Mouse (Mus musculus): ENCODE data around the gene Cdkn2d.
"Not testable (repeated sequence)": the region's sequence is repeated elsewhere in the genome, so short reads cannot be mapped to it uniquely, and the experiment has no call there.

Gene Cdkn2d

DNA sequence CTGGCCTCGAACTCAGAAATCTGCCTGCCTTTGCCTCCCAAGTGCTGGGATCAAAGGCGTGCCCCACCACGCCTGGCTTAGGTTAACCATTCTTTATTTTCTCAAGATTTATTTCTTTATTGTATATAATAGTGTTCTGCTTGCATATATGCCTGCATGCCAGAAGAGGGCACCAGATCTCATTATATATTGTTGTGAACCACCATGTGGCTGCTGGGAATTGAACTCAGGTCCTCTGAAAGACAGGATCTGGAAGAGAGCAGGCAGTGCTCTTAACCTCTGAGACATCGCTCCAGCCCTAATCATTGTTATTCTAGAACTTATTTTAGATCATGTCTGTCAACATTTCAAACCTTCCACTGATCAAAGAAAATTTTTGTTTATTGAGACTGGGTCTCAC lies 28.3 kb upstream of the Cdkn2d start:
- no peak for DNase-seq (ENCODE audit: inconsistent age in 2 of 2, low spot score in 1 of 2)

DNA sequence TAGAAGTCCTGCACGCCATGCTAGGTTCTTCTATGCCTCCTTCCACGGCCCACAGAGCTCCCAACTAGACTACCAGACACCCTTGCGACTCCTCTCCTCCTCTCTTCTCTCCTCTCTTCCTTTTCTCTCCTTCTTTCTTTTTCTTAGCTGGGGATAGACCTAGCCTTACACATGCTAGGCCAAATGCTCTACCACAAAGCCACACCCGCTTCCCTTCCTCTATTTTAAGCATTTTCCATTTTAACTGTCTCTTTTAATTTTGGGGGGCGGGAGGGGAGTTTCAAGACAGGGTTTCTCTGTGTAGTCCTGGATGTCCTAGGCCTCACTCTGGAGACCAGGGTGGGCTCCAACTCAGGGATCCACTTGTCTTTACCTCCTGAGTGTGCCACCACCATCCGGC lies 27.6 kb upstream of the Cdkn2d start:
- DNase-seq (ENCODE audit: inconsistent age in 2 of 2, low spot score in 1 of 2): no peak

DNA sequence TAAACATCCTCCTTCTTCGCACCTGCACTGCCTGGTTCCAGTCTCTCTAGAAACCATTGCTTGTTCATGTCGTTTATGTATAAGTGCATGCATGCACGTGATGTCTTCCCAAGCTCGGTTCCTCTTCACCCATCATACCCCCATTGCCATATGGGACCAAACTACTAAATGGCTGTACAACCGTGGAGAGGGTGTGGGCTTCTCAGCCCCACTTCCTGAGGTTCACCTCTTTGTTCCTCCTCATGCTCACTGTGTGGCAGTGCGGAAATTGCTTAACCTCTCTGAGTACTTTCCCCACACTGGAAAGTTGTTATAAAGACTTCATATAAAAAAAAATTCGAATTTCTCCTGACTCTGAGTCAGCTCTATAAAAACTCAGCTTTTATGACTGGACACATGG lies 25.5 kb upstream of the Cdkn2d start:
- DNase-seq (ENCODE audit: inconsistent age in 2 of 2, low spot score in 1 of 2): no peak

DNA sequence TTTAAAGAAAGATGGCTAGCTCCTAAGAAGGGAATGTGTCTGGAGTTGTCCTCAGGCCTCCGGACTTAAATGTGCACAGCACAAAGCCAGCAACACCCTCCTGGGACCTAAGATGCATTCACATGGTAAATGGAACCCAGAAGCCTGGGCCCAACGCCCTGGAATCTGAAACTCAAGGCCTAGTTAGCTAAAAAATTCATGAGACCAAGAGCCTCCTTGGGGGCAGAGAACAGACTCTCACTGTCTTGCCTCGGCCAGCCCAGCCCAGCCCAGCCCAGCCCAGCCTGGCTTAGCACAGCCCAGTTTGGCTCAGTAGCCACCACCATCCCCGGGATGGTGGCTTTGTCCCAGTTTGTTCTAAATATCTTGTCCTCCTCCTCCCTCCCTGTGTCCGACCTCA lies 24.2 kb upstream of the Cdkn2d start:
- no peak for DNase-seq (ENCODE audit: inconsistent age in 2 of 2, low spot score in 1 of 2)

DNA sequence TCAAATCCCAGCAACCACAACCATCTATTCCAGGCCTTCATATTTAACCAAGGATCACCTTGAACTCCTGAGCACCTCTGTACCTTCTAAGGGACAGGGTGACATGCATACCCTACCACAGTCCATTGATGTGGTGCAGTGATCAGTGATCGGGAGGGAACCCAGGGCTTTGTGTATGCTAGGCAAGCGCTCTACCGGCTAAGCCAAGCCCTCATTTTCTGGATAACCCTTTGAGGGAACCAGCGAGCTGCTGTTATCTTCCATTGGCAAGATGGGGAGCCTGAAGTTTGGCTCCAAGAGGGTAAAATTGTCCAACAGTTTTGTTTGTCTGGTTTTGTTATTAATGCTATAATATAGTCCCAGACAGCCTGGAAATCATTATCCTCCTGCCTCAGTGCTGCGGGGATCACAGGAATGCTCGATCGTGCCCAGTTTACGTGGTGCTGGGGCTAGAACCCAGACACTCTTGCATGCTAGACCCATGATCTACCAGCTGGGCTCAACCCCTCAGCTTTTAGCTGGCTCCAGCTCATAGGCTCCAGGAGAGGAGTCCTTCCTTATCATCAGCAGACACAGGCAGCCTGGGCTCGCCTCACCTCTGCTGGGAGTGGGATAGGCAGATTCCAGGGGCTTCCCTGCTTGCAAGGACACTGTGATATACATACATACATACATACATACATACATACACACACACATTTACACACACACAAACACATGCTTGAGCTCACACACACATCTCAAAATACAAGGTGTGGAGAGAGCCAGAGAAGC lies 23.3 kb upstream of the Cdkn2d start:
- no peak for DNase-seq (ENCODE audit: inconsistent age in 2 of 2, low spot score in 1 of 2)

DNA sequence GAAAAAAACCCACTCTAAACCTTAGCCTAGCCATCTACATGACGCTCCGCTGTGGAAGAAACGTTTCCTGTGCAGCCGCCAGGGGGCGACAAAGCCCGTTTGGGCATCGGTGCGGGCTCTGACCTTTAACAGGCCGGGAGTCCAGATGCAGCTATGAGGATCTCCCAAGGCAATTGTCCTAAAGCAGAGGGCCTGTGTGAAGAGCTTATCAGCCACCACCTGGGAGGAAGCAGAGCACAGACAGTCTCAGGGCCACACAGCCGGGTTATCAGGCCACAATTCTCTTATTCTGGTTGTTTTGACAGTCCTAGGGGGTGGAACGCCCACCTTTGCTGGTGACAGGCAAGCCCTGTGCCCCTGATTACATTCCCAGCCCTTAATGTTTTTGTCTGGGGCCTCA lies 22.2 kb upstream of the Cdkn2d start:
- peak; percentile 89 to 96 for DNase-seq (ENCODE audit: inconsistent age in 2 of 2, low spot score in 1 of 2)

DNA sequence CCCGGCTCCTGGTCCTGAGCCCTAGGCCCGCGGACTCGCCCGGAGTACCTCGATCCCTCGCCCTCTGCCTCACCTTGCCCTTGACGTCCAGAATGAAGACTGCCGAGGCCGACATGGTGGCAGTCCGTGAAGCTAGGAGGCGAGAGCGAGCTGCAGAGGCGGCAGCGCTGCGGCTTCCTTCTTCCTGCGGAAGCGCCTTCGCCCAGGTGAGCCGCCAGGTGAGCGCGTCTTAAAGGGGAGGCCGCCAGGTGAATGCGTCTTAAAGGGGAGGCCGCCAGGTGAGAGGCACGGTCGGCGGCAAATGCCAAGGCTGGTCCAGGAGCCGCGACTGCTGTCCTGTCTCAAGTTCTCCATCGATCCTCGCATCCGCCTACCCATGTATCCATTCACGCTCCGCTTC lies 20.9 kb upstream of the Cdkn2d start, which contains the start of gene Ap1m2:
TSS of gene Ap1m2 (minus strand) at position 204 of the 400 bp plus-strand sequence.
- no peak for DNase-seq (ENCODE audit: inconsistent age in 2 of 2, low spot score in 1 of 2)

DNA sequence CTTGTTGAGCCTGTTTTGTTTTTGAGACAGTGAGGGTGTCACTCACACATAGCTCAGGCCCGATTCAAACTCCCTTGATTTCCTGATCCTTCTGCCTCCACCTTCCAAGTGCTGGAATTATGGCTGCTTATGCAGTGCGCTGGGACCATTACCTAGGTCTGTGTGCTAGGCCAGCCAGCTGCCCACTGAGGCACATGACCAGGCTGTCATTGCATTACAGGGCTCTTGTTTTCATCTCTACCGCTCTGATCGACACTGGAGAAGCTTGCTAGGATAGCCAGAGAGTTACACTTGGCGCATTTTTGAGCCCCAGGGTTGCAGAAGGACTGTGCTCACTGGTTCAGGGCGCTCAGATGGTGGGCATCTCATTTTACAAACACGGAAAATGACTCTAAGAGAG lies 20.5 kb upstream of the Cdkn2d start:
- no peak for DNase-seq (ENCODE audit: inconsistent age in 2 of 2, low spot score in 1 of 2)

DNA sequence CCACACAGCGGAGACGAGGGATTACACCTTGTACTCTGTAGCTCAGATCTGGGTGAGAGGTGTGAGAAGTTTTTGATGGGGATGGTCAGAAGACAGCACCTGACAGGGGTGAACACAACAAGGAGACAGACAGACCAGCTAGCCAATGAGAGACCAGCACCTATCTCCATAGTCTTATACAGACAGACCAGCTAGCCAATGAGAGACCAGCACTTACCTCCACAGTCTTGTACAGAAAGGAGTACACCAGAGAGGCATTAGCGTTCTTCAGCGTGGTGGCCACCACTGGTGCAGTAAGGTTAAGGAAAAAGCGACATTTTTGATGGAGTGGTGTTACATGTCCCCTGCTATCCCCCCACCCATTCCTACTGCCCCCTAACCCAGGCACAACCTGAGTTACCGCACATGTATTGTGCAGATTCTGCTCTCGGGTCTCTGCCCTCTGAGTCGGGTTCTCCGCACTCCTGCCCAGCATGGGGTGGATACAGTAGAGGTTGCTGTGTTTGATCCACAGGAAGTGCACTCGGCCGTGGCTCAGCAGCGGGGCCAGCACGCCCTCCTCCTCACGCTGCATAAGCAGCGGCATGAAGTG lies 18.0 kb upstream of the Cdkn2d start:
- DNase-seq (ENCODE audit: inconsistent age in 2 of 2, low spot score in 1 of 2): no peak

DNA sequence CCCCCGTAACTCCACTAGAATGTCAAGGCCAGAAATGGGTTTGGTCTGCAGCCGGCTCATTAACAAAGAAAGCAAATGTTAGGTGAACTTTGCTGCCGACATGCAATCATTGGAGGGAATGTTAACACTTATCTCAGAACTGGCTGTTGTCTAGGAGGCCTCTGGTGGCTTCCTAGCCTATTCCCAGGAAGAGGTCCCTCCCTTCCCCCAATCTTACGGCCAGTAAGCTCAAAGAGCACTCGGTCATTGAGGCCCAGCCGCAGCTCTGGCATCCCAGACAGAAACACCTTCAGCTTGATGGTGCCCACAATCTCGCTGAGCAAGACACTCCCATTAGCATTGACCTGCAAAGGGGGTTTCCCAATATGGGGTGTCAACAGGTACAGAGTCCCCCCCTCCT lies 13.9 kb upstream of the Cdkn2d start:
- no peak for DNase-seq (ENCODE audit: inconsistent age in 2 of 2, low spot score in 1 of 2)

DNA sequence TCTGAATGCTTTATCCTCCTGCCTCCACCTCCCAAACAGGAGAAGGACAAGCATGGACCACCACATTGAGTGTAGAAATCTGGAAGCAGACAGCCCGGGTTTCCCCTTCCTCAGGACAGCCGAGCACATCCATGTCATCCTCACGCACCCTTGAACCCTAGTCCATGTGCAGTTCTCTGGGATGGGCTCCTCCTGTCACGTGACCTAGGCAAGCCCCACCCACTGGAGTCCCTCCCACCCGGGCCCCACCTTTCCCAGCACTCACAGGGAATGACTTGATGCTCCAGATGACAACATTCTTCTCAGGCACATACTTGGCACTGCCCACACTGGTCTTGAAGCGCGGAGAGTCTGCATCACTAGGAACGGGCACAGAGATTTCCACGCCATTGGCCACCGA lies 7.8 kb upstream of the Cdkn2d start:
- no peak for DNase-seq (ENCODE audit: inconsistent age in 2 of 2, low spot score in 1 of 2)

DNA sequence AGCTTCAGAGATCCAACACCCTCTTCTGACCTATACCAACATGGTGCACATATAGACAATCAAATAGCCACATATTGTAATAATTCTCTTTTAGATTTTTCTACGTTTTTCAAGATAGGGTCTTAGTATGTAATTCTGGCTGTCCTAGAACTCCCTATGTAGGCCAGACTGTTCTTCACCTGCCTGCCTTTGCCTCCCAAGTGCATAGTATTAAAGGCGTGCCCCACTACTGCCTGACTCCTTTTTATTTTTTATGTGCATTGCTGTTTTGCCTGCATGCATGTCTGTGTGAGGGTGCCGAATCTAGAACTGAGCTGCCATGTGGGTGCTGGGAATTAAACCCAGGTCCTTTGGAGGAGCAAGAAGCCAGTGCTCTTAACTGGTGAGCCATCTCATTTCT lies 1.1 kb upstream of the Cdkn2d start:
- no peak for DNase-seq (ENCODE audit: inconsistent age in 2 of 2, low spot score in 1 of 2)

DNA sequence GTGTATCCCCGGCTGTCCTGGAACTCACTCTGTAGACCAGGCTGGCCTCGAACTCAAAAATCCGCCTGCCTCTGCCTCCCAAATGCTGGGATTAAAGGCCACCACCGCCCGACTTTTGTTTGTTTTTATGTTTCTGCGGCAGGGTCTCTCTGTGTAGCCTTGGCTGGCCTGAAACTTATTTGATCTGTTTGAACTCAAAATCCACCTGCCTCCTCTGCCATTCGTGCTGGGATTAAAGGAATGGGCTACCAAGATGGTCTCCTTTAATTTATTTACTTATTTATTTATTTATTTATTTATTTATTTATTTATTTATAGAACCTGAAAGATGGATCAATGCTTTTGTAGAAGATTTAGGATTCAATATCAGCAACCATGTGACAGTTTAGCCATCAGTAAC lies 661 bp upstream of the Cdkn2d start:
- DNase-seq (ENCODE audit: inconsistent age in 2 of 2, low spot score in 1 of 2): not testable (repeated sequence)

DNA sequence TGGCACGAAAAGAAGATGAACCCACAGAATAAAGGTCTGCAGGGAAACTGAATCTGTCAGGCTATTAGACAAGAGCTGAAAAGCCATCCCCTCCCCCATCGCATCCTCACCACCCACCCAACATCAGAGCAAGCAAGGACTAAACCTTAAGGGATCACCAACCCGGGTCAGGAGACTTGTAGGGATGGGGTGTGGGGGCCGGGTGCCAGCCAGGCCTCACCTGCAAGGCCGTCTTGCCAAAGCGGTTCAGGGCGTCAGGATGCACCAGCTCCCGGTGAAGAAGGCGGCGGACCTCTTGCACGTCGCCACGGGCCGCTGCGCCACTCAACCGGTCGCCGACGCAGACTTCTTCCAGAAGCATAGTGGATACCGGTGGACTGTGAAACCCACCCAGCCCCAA lies 618 bp downstream of the Cdkn2d start:
- DNase-seq (ENCODE audit: inconsistent age in 2 of 2, low spot score in 1 of 2): no peak

DNA sequence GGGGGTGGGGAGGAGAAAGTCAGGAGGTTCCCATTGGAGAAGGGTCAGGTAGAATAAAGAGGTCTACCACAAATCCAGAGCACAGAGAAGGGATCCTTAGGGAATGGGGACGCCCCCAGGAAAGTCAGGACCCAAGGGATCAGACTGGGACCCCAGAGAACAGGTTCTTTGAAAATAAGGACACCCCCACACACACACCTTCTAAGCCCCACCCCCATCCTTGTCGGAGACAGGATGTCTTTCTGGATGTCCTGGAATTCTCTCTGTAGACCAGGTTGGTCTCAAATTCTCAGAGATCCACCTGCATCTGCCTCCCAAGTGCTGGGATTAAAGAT lies 1.9 kb downstream of the Cdkn2d start:
- no peak for DNase-seq (ENCODE audit: inconsistent age in 2 of 2, low spot score in 1 of 2)

DNA sequence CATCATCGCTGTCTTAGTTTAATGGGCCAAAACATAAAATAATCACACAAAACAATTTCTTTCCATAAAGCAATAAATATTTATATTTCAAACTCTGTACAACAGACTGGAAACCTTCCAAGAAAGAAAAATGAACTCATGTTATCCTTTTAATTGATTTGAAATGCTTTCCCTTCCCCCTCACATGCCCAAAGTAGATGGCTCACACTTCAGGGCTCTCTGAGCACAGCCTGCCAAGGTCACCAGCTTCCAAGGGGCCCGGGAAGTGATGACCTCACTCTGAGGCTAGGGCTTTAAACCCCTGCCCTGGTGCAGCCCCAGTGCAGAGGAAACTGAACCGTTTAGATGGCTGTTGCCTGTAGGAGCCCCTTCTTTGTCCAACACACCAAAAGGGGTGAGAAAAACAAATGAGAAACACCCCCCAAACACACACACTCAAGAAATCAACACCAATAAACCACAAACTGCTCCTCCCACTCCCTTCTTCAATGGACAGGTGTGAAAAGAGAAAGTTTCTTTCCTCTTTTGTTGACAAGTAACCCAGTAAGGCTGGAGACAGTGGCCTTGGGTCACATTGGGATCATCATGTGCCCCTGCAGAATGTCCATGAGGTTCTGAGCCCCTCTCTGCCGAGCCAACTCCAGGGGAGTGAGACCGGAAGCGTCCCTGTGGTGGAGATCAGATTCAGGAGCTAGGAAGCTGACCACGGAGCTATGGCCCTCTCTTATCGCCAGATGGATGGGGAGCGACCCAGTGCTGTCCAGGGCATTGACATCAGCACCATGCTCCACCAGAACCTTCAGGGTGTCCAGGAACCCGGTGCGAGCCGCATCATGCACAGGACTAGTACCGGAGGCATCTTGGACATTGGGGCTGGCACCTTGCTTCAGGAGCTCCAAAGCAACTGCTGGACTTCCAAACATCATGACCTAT lies 2.5 kb downstream of the Cdkn2d start:
- peak; percentile 79 to 80 for DNase-seq (ENCODE audit: inconsistent age in 2 of 2, low spot score in 1 of 2)

DNA sequence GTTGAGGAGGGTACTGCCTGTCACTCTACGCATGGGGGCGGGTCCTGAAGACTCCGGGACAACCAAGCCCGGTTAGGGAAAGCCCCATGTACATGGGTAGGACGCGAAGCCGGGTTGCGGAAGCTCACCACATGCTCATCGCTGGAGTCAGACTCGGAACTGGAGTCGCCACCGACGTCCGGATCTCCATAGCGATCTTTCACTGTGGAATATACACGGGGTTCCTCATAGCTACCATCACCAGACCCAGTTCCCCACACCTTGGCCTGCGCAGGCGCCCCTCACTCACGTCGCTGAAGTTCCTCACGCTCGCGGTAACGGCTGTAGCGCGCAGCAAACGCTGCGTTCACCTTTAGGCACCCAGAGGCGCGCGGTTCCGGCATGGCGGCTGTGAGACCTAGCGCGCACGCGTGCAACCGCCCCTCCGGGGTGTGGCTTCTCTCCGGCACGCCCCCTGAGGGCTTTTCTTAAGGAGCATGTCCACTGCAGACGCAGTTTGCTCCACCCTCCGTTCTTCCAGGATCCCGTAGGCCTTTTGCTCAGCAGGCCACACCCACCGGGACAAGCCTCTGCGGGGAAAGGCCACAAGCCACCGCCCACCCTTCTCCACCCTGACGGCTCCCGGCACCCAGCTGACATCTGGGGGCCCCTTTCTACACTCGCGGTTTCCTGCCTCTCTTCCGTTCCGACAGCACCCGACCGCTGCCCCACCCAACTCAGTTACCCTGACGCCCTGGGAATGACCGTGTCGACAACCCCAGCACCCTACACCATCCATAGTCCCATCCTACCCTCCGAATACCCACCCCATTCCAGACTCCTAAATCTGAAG lies 3.4 kb downstream of the Cdkn2d start, which contains the start of gene Kri1:
TSS of gene Kri1 (minus strand) at position 399 of the 832 bp plus-strand sequence.
- peak; percentile 99 for DNase-seq (ENCODE audit: inconsistent age in 2 of 2, low spot score in 1 of 2)

DNA sequence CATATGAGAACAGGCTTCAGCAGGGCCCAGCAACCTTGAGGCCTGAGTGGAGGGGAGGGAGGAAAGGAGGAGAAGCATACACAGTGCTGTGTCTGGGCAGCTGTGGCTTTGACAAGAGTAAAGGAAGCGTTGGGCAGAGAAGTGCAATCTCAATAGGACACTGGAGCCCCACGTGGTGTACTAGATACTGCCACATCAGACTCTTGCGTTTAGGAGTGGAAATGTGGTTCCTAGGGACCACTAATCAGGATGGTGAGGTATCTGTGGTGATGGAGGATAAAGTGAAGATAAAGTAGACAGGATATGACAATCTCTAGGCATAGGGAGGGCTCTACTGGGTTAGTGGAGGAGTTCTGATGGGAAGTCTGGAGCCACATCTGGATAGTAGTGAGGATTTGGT lies 4.5 kb downstream of the Cdkn2d start:
- DNase-seq (ENCODE audit: inconsistent age in 2 of 2, low spot score in 1 of 2): peak in 1 of 2 experiments; percentile 3

DNA sequence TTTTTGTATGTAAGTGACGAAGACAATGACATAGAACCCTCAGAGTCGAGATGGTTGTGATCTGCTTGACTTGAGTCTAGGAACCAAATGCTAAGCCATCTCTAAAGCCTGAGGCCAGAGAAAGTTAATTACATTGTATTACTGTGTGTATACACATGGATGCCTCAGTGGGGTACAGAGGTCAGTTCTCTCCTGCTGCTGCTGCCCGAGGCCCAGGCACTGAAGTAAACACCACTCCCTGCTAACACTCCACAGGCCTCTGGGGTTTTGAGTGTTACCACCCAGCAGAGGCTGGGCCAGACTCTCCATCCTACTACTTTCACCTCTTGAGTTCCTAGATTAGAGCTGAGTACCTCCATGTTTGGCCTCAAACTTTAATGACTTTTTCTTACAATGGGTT lies 7.2 kb downstream of the Cdkn2d start:
- DNase-seq (ENCODE audit: inconsistent age in 2 of 2, low spot score in 1 of 2): no peak

DNA sequence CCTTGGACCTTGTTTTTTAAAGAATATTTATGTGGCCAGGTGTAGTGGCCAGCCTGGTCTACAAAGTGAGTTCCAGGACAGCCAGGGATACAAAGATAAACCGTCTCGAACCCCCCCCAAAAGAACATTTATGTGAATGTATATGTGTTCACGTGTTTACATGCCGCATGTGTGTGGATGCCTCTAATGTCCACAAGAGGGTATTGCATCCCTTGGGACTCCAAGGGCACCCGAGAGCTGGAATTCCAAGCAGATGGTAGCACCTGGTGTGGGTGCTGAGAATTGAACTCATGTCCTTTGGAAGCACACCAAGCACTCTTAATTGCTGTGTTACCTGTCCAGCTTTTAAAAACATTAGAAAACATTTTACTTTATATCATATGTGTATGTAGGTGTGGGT lies 7.6 kb downstream of the Cdkn2d start:
- no peak for DNase-seq (ENCODE audit: inconsistent age in 2 of 2, low spot score in 1 of 2)

DNA sequence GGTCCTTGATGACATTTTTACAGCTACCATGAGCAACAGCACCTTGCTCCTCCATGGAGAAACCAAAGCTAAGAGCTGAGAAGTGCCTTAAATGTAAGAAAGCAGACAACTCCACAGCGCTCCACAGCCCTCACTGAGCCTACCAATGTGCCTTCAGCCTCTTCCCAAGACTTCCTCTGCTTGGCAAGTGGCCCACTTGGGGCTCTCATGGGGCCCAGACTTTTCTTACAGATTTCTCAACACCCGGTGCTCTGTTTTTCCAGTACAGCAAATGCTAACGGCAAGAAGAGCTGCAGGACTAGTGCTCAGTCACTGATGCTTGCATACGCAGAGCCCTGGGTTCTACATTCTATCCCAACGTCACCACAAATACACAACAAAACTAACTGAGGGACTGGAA lies 13.4 kb downstream of the Cdkn2d start:
- peak in 1 of 2 experiments; percentile 62 for DNase-seq (ENCODE audit: inconsistent age in 2 of 2, low spot score in 1 of 2)

Measured in adrenal gland, adult (tissue).